Mouse (Mus musculus) CD8-positive naive resting alpha-beta T cell, adult 57 days (primary cell): Measurements from ENCODE around the gene Slc9a3r2. TPM values are rescaled to one million over a fixed set of nuclear protein-coding genes. Genes with fewer than 3 reads are reported as not detected.

Experiments
- total RNA-seq: library from RNA; stranded (reverse); gene quantifications from one replicate; pipeline ENCODE4 v1.2.4, GENCODE M21; 2023

Slc9a3r2 gene
- not detected for total RNA-seq

GRCm38 (mm10) chr17:24650070-24650616 lies at the start of gene Slc9a3r2:
Gene Slc9a3r2 (minus strand): TSS chr17:24650327.

GRCm38 (mm10) chr17:24696011-24696697 lies 46.0 kb upstream of the Slc9a3r2 start, which contains the start of the genes Gfer and Noxo1:
Gene Gfer (minus strand): TSS chr17:24696156.
Gene Noxo1 (plus strand): TSS chr17:24696234.

GRCm38 (mm10) chr17:24689251-24690081 lies 39.3 kb upstream of the Slc9a3r2 start, which contains the start of gene Syngr3:
Gene Syngr3 (minus strand): TSS chr17:24689955.

GRCm38 (mm10) chr17:24669545-24670245 lies 19.6 kb upstream of the Slc9a3r2 start, which contains the start of gene Zfp598:
Gene Zfp598 (plus strand): TSS chr17:24669687.

GRCm38 (mm10) chr17:24658017-24658758 lies 8.1 kb upstream of the Slc9a3r2 start, which contains the start of gene Npw:
Gene Npw (minus strand): TSS chr17:24658457.

GRCm38 (mm10) chr17:24632167-24632812 lies 17.8 kb downstream of the Slc9a3r2 start, which contains the start of the genes Tsc2 and Nthl1:
Gene Tsc2 (minus strand): TSS chr17:24632630.
Gene Nthl1 (plus strand): TSS chr17:24632680.

Other genes with a start within 250 kb of the Slc9a3r2 start
- 150 TPM for gene Rnps1, start 235.8 kb downstream of the Slc9a3r2 start, total RNA-seq
- gene Eci1, start 223.7 kb downstream of the Slc9a3r2 start, total RNA-seq: 14.9 TPM
- gene Dnase1l2, start 207.2 kb downstream of the Slc9a3r2 start, total RNA-seq: 4.8 TPM
- 73.9 TPM for gene E4f1, start 180.0 kb downstream of the Slc9a3r2 start, total RNA-seq
- 14.1 TPM for gene Pgp, start 179.9 kb downstream of the Slc9a3r2 start, total RNA-seq
- gene Bricd5, start 176.4 kb downstream of the Slc9a3r2 start, total RNA-seq: 0.80 TPM
- 23.8 TPM for gene Mlst8, start 171.2 kb downstream of the Slc9a3r2 start, total RNA-seq
- not detected for gene Caskin1, start 161.7 kb downstream of the Slc9a3r2 start, total RNA-seq
- 183 TPM for gene Traf7, start 122.4 kb downstream of the Slc9a3r2 start, total RNA-seq
- gene Rab26, start 116.1 kb downstream of the Slc9a3r2 start, total RNA-seq: 2.7 TPM
- gene Pkd1, start 100.5 kb downstream of the Slc9a3r2 start, total RNA-seq: 74.3 TPM
- 70.5 TPM for gene Tsc2, start 17.7 kb downstream of the Slc9a3r2 start, total RNA-seq
- 4.3 TPM for gene Nthl1, start 17.6 kb downstream of the Slc9a3r2 start, total RNA-seq
- not detected for gene Npw, start 8.1 kb upstream of the Slc9a3r2 start, total RNA-seq
- 62.1 TPM for gene Zfp598, start 19.4 kb upstream of the Slc9a3r2 start, total RNA-seq
- gene Syngr3, start 39.6 kb upstream of the Slc9a3r2 start, total RNA-seq: not detected
- gene Gfer, start 45.8 kb upstream of the Slc9a3r2 start, total RNA-seq: 12.7 TPM
- 2.0 TPM for gene Noxo1, start 45.9 kb upstream of the Slc9a3r2 start, total RNA-seq
- 26.6 TPM for gene Tbl3, start 57.3 kb upstream of the Slc9a3r2 start, total RNA-seq
- gene Rnf151, start 67.7 kb upstream of the Slc9a3r2 start, total RNA-seq: not detected
- 1,667 TPM for gene Rps2, start 67.8 kb upstream of the Slc9a3r2 start, total RNA-seq
- 68.1 TPM for gene Ndufb10, start 74.2 kb upstream of the Slc9a3r2 start, total RNA-seq
- gene Rpl3l, start 77.5 kb upstream of the Slc9a3r2 start, total RNA-seq: not detected
- gene Msrb1, start 86.3 kb upstream of the Slc9a3r2 start, total RNA-seq: 32.5 TPM
- gene Hs3st6, start 102.7 kb upstream of the Slc9a3r2 start, total RNA-seq: not detected
- gene Meiob, start 154.0 kb upstream of the Slc9a3r2 start, total RNA-seq: not detected
- gene Hagh, start 189.8 kb upstream of the Slc9a3r2 start, total RNA-seq: 33.1 TPM
- 2.0 TPM for gene Fahd1, start 200.0 kb upstream of the Slc9a3r2 start, total RNA-seq
- gene Igfals, start 215.7 kb upstream of the Slc9a3r2 start, total RNA-seq: 0.67 TPM
- gene Nubp2, start 236.0 kb upstream of the Slc9a3r2 start, total RNA-seq: 53.6 TPM
- 28.9 TPM for gene Spsb3, start 236.3 kb upstream of the Slc9a3r2 start, total RNA-seq
- 66.2 TPM for gene Eme2, start 244.8 kb upstream of the Slc9a3r2 start, total RNA-seq
- gene Mrps34, start 244.8 kb upstream of the Slc9a3r2 start, total RNA-seq: 44.8 TPM
- 24.0 TPM for gene Nme3, start 246.2 kb upstream of the Slc9a3r2 start, total RNA-seq